Mouse (Mus musculus) spleen, adult 2 months (tissue): ENCODE measurements around the gene Dlk1.
"Not testable (repeated sequence)": the region's sequence is repeated elsewhere in the genome, so short reads cannot be mapped to it uniquely, and the experiment has no call there.

Experiments used
- CTCF ChIP-seq: fragments of 200-500 bp; IDR thresholded peaks from 2 replicates; pipeline ENCODE4 v1.5.1; 2011; ENCODE audit warnings: mild to moderate bottlenecking, inconsistent platforms; ENCODE audit not compliant: insufficient read depth, insufficient read length, insufficient replicate concordance; ENCODE audit errors: extremely low read depth
- POLR2A ChIP-seq: fragments of 200-500 bp; IDR thresholded peaks from 2 replicates; pipeline ENCODE4 v1.6.1; 2011; ENCODE audit warnings: low read depth, low read length, inconsistent platforms

- TF ChIP-seq POLR2A, CTCF: not testable (repeated sequence)
Observed at GRCm38 (mm10) chr12:109486525-109486924, 33.9 kb downstream of the Dlk1 start.
